Comparison of ENCODE assay signal across 19 mouse cellular contexts in genomic region chr3:8252311-8252710, GRCm38 (mm10).
"Had no signal": no experiment of that assay in that cellular context is flagged by ENCODE, and none has a peak within 500 bp of the region (broad histone marks: within the 10 kb centered on the region; RNA-seq: fewer than 3 reads in every experiment).

No protein-coding gene starts in this region.

- H3K27me3 ChIP-seq: midbrain, embryonic 12.5 days; neural tube, embryonic 13.5 days; neural tube, embryonic 15.5 days; stomach, embryonic 15.5 days had no signal

- DNase-seq: lung, adult 18-20 months; lung, embryonic 14.5 days; lung, postnatal 10 days; lung, postnatal 4 days; midbrain, embryonic 14.5 days; retina, postnatal 1 day; right cerebral cortex, adult 18-20 months; right cerebral cortex, postnatal 25 days; right cerebral cortex, postnatal 4 days; spleen, adult 18-20 months; thymus, adult 2 months; thymus, postnatal 14 days; thymus, postnatal 36 days had no signal

- H3K36me3 ChIP-seq: midbrain, embryonic 10.5 days; midbrain, embryonic 12.5 days; neural tube, embryonic 13.5 days; neural tube, embryonic 15.5 days; stomach, embryonic 15.5 days had no signal

- H3K4me3 ChIP-seq: midbrain, embryonic 10.5 days; midbrain, embryonic 12.5 days; myocyte; neural tube, embryonic 13.5 days; neural tube, embryonic 15.5 days; stomach, embryonic 15.5 days had no signal
